Mouse (Mus musculus) liver, postnatal 0 days (tissue): Measurements from ENCODE around the gene Dynlt1f.
"Not testable (repeated sequence)": the region's sequence is repeated elsewhere in the genome, so short reads cannot be mapped to it uniquely, and the experiment has no call there.

Experiments
- CTCF ChIP-seq: sonication (generic); IDR thresholded peaks from 2 replicates; pipeline ENCODE4 v1.5.1; 2016; ENCODE audit warnings: antibody characterized with exemption, low read depth
- EP300 ChIP-seq: IDR thresholded peaks from 2 replicates; pipeline ENCODE4 v1.6.1; 2016; ENCODE audit warnings: antibody characterized with exemption, low read depth, mild to moderate bottlenecking

DNA sequence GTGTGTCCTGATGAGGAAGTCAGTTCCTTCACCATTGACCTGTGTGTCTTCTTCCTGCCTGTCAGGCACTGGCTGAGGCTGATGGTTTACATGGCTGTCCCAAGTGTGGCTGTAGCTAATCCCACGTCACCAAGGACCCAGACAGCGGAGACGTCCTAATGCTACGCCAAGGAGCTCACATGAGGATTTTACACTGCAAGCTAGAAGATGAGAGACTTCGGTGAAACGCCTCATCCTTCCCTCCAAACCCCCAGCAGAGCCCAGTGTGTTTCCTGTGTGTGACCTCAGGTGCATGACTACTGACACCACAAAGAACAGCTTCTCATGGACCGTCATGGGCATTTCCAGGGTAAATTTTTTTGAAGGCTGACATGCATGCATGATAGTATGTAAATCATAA, 57.3 kb downstream of the Dynlt1f start:
- TF ChIP-seq CTCF, EP300: not testable (repeated sequence)
